ENCODE assay signal across 23 mouse cellular contexts in genomic region chr12:29178168-29178895, GRCm38 (mm10).
DNase-seq lines count a peak whose midpoint lies in the region; ATAC-seq and TF ChIP-seq lines count a peak whose summit lies in the region.
"Had no signal": no experiment of that assay in that cellular context is flagged by ENCODE, and none has a peak within 500 bp of the region (broad histone marks: within the 10 kb centered on the region; RNA-seq: fewer than 3 reads in every experiment).

No protein-coding gene starts in this region.

- H3K36me3 ChIP-seq in kidney, adult 2 months (ENCODE audit: control insufficient read depth, insufficient read depth, low read length) = no peaks in the 10 kb centered on the region
- H3K36me3 ChIP-seq in kidney, embryonic 15.5 days = no peaks in the 10 kb centered on the region
- no peaks in the 10 kb centered on the region for H3K36me3 ChIP-seq in midbrain, embryonic 15.5 days (replicated peaks)
- no peaks in the 10 kb centered on the region for H3K36me3 ChIP-seq in midbrain, postnatal 0 days (ENCODE audit: insufficient read depth, low read length)
- H3K36me3 ChIP-seq in thymus, adult 2 months (ENCODE audit: control insufficient read depth, insufficient read depth, low read length) = no peaks in the 10 kb centered on the region
- H3K36me3 ChIP-seq: embryonic facial prominence, embryonic 15.5 days; limb, embryonic 15.5 days; neural tube, embryonic 15.5 days; stomach, embryonic 15.5 days had no signal

- no peak; the same call in 1 of the 2 replicates for ATAC-seq in kidney, embryonic 15.5 days (replicated peaks; ENCODE audit: low FRiP score)
- ATAC-seq in midbrain, embryonic 15.5 days (replicated peaks) = peak; percentile 28; the same call in 1 of the 2 replicates
- ATAC-seq in midbrain, postnatal 0 days (ENCODE audit: low FRiP score) = no peak
- no peak for ATAC-seq in megakaryocyte, adult 5-6 weeks (ENCODE audit: poor library complexity, severe bottlenecking)
- ATAC-seq: intestine, postnatal 0 days had no signal

- peak; percentile 1 for DNase-seq in kidney, adult 2 months
- no peak for DNase-seq in midbrain, postnatal 0 days (ENCODE audit: low spot score)
- peak; percentile 2 for DNase-seq in NIH3T3 (ENCODE audit: low read depth)
- peak; percentile 79 for DNase-seq in adrenal gland, postnatal 14 days
- no peak for DNase-seq in thymus, adult 2 months
- DNase-seq: cerebellum, adult 9-11 months; gastrocnemius, postnatal 14 days; heart, postnatal 10 days; layer of hippocampus, adult 9-11 months; lung, postnatal 10 days; spleen, adult 18-20 months; thymus, postnatal 14 days had no signal

- TF ChIP-seq CTCF in kidney, adult 2 months (conservative IDR thresholded peaks at IDR 0.05; ENCODE audit: insufficient read depth, insufficient read length, low read depth, low read length) = no peak
- TF ChIP-seq CTCF in midbrain, postnatal 0 days (IDR thresholded peaks at IDR 0.05) = no peak
- TF ChIP-seq CTCF in thymus, adult 2 months (IDR thresholded peaks at IDR 0.05; ENCODE audit: borderline replicate concordance, control insufficient read depth, extremely low read depth, insufficient read depth, low read length, poor library complexity) = no peak

- no peak overlapping the region for H3K9ac ChIP-seq in kidney, embryonic 15.5 days
- no peak overlapping the region for H3K9ac ChIP-seq in midbrain, embryonic 15.5 days
- no peak overlapping the region for H3K9ac ChIP-seq in midbrain, postnatal 0 days (replicated peaks; ENCODE audit: low read length, poor library complexity, severe bottlenecking)
- H3K9ac ChIP-seq: embryonic facial prominence, embryonic 15.5 days; hindbrain, embryonic 14.5 days; limb, embryonic 15.5 days; neural tube, embryonic 15.5 days; stomach, embryonic 15.5 days had no signal

- no peak overlapping the region for H3K27ac ChIP-seq in kidney, adult 2 months (ENCODE audit: insufficient read depth, low read depth, low read length)
- H3K27ac ChIP-seq in kidney, embryonic 15.5 days = no peak overlapping the region
- H3K27ac ChIP-seq in midbrain, embryonic 15.5 days = peak overlapping the region; percentile 9; the same call in 1 of the 2 replicates
- H3K27ac ChIP-seq in midbrain, postnatal 0 days (ENCODE audit: low read depth, low read length) = no peak overlapping the region
- H3K27ac ChIP-seq in thymus, adult 2 months (ENCODE audit: control insufficient read depth, insufficient read depth, low read length) = no peak overlapping the region
- H3K27ac ChIP-seq: embryonic facial prominence, embryonic 15.5 days; hindbrain, embryonic 14.5 days; limb, embryonic 15.5 days; neural tube, embryonic 15.5 days; stomach, embryonic 15.5 days had no signal

- no peaks in the 10 kb centered on the region for H3K4me1 ChIP-seq in kidney, adult 2 months (ENCODE audit: control insufficient read depth, insufficient read depth, low read length)
- 0 out of 2 replicates have a peak, but pooled peaks cover 4% of the 10 kb centered on the region for H3K4me1 ChIP-seq in kidney, embryonic 15.5 days
- peaks cover 18% of the 10 kb centered on the region for H3K4me1 ChIP-seq in midbrain, embryonic 15.5 days
- 0 out of 2 replicates have a peak, but pooled peaks cover 2% of the 10 kb centered on the region for H3K4me1 ChIP-seq in midbrain, postnatal 0 days (ENCODE audit: insufficient read depth, low read length)
- no peaks in the 10 kb centered on the region for H3K4me1 ChIP-seq in thymus, adult 2 months (replicated peaks; ENCODE audit: control insufficient read depth, insufficient read depth, low read length)
- H3K4me1 ChIP-seq: embryonic facial prominence, embryonic 15.5 days; limb, embryonic 15.5 days; megakaryocyte, embryonic 14.5 days; stomach, embryonic 15.5 days had no signal

- no peaks in the 10 kb centered on the region for H3K27me3 ChIP-seq in kidney, adult 2 months (replicated peaks; ENCODE audit: control insufficient read depth, insufficient read depth, low read length)
- H3K27me3 ChIP-seq in kidney, embryonic 15.5 days = no peaks in the 10 kb centered on the region
- no peaks in the 10 kb centered on the region for H3K27me3 ChIP-seq in midbrain, embryonic 15.5 days (replicated peaks)
- H3K27me3 ChIP-seq in midbrain, postnatal 0 days (ENCODE audit: insufficient read depth, low read length) = no peaks in the 10 kb centered on the region
- no peaks in the 10 kb centered on the region for H3K27me3 ChIP-seq in thymus, adult 2 months (ENCODE audit: control insufficient read depth, insufficient read depth, low read length)
- H3K27me3 ChIP-seq: embryonic facial prominence, embryonic 15.5 days; limb, embryonic 15.5 days; megakaryocyte, embryonic 14.5 days; neural tube, embryonic 15.5 days; stomach, embryonic 15.5 days had no signal

- H3K9me3 ChIP-seq in kidney, embryonic 15.5 days (replicated peaks) = no peaks in the 10 kb centered on the region
- no peaks in the 10 kb centered on the region for H3K9me3 ChIP-seq in midbrain, embryonic 15.5 days
- no peaks in the 10 kb centered on the region for H3K9me3 ChIP-seq in midbrain, postnatal 0 days (ENCODE audit: low read length)
- H3K9me3 ChIP-seq: embryonic facial prominence, embryonic 15.5 days; limb, embryonic 15.5 days; neural tube, embryonic 15.5 days; stomach, embryonic 15.5 days had no signal

- TF ChIP-seq POLR2A in kidney, adult 2 months (IDR thresholded peaks at IDR 0.05; ENCODE audit: low read depth, low read length) = no peak
- TF ChIP-seq POLR2A in thymus, adult 2 months (IDR thresholded peaks at IDR 0.05; ENCODE audit: control insufficient read depth, extremely low read depth, insufficient read depth, low read length, poor library complexity) = no peak

- no peak overlapping the region for H3K4me2 ChIP-seq in kidney, embryonic 15.5 days
- no peak overlapping the region for H3K4me2 ChIP-seq in midbrain, embryonic 15.5 days
- no peak overlapping the region for H3K4me2 ChIP-seq in midbrain, postnatal 0 days (ENCODE audit: low read depth, low read length, poor library complexity, severe bottlenecking)
- H3K4me2 ChIP-seq: embryonic facial prominence, embryonic 15.5 days; hindbrain, embryonic 14.5 days; limb, embryonic 15.5 days; neural tube, embryonic 15.5 days; stomach, embryonic 15.5 days had no signal

- no peak overlapping the region for H3K4me3 ChIP-seq in kidney, adult 2 months (ENCODE audit: insufficient read depth, low read depth, low read length)
- no peak overlapping the region for H3K4me3 ChIP-seq in kidney, embryonic 15.5 days (replicated peaks)
- no peak overlapping the region for H3K4me3 ChIP-seq in midbrain, embryonic 15.5 days
- no peak overlapping the region for H3K4me3 ChIP-seq in midbrain, postnatal 0 days (ENCODE audit: low read depth, low read length)
- H3K4me3 ChIP-seq in thymus, adult 2 months (ENCODE audit: control insufficient read depth, insufficient read depth, low read length) = no peak overlapping the region
- H3K4me3 ChIP-seq: embryonic facial prominence, embryonic 15.5 days; limb, embryonic 15.5 days; megakaryocyte, embryonic 14.5 days; myocyte; neural tube, embryonic 15.5 days; stomach, embryonic 15.5 days had no signal

- 60% methylated on average over 14 of the region's 14 CpGs for WGBS in kidney, adult 2 months
- WGBS in kidney, embryonic 15.5 days = 57% methylated on average over 14 of the region's 14 CpGs
- 64% methylated on average over 14 of the region's 14 CpGs for WGBS in midbrain, embryonic 15.5 days
- 62% methylated on average over 14 of the region's 14 CpGs for WGBS in midbrain, postnatal 0 days
- WGBS in thymus, adult 2 months = 83% methylated on average over 14 of the region's 14 CpGs

Comparison
In these comparisons a context has a peak if more than half of its experiments do, and no peak if none do; other contexts are left out.
1. DNase-seq: peak in kidney, adult 2 months (single experiment), NIH3T3 (single experiment) and adrenal gland, postnatal 14 days (single experiment); none in midbrain, postnatal 0 days (single experiment) and thymus, adult 2 months (single experiment).